Mouse (Mus musculus): ENCODE measurements around the gene Trio. TPM values are rescaled to one million over a fixed set of nuclear protein-coding genes. Genes with fewer than 3 reads are reported as not detected.

The Trio gene
- polyA plus RNA-seq (2015; fragmentation: Nextera tagmentation; extraction: Ambion mirVana), result 16.2 and 18.5 TPM in 2 replicates

DNA sequence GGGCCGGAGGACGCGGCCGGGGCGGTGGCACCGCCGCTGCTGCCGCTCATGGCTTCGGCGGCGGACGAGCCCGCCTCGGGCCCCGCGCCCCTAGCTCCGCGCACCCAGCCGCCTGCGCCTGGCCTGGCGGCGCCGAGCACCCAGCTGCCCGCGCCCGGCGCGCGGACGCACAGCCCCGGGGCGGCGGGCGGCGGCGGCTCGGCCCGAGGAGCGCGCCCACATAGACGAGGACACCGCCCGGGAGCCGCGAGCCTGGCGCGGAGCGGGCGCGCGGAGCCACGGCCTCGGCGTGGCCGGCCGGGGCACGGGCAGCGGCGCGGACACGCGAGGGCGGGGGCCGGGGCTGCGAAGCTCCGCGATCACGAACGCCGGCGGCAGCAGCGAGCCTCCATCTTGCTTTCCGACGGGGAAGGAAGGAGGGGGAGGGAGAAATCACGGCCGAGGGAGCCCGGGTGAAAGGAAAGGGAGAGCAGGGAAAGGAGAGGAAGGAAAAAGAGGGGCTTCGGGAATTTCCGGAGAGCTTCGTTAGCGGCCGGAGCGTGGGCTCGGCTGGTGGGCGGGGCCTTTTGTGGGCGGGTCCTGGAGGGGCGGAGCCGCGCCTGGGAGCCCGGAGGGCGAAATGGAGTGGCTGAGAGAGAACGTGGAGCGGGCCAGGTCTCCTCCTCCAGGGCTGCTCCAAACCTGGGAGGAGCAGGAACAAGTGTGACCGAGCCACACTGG is at the start of gene Trio:
Gene Trio, minus strand, starts transcription at position 402 of the 720 bp plus-strand sequence.
- H3K27me3 ChIP-seq, result no peaks in the 10 kb centered on the region
- H3K4me1 ChIP-seq (replicated peaks), result peaks cover 40% of the 10 kb centered on the region
- H3K9ac ChIP-seq, result peak within 1 kb of the TSS; percentile 98
- H3K4me2 ChIP-seq, result peak within 1 kb of the TSS; percentile 90
- H3K27ac ChIP-seq, result peak within 1 kb of the TSS; percentile 98
- no peaks in the 10 kb centered on the region for H3K36me3 ChIP-seq
- H3K9me3 ChIP-seq (replicated peaks), result no peaks in the 10 kb centered on the region
- H3K4me3 ChIP-seq, result peak within 1 kb of the TSS; percentile 97
- under 1% methylated on average over 75 of the region's 94 CpGs for WGBS
- peak; percentile 96 for ATAC-seq (replicated peaks; ENCODE audit: insufficient number of reproducible peaks, insufficient read depth, low FRiP score, low read depth)

DNA sequence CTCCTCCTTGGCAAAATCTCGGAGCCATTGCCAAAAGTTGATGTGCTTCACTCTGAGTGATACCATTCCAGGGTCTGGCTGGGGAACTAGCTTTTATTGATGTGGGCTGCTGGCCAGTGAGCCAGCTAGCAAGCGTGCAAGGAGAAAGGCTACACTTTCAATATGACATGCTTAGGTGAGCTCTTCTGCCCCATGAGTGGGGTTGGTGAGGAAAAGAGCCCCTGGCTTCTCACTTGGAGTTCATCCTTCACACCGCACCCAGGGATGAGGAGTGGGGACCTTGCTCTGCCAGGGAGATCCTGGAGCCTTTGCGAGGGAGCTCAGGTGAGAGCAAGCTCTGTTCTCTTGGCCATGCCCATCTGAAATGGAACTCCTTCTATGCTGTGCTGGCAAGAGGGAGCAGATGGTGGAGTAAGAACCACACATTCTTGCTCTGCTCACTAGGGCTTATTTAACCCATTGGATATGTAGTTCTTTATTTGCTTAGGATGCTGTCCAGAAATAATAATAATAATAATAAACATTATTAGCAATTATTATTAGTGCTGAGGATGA is 48.8 kb upstream of the Trio start:
- H3K9ac ChIP-seq, result no peak overlapping the region
- H3K4me3 ChIP-seq, result no peak overlapping the region
- no peak overlapping the region for H3K4me2 ChIP-seq
- no peaks in the 10 kb centered on the region for H3K27me3 ChIP-seq
- H3K4me1 ChIP-seq (replicated peaks), result peaks cover 3% of the 10 kb centered on the region; the same call in 1 of the 2 replicates
- ATAC-seq (replicated peaks; ENCODE audit: insufficient number of reproducible peaks, insufficient read depth, low FRiP score, low read depth), result no peak
- no peak overlapping the region for H3K27ac ChIP-seq
- 74% methylated on average over 4 of the region's 4 CpGs for WGBS
- H3K9me3 ChIP-seq (replicated peaks), result no peaks in the 10 kb centered on the region
- no peaks in the 10 kb centered on the region for H3K36me3 ChIP-seq

DNA sequence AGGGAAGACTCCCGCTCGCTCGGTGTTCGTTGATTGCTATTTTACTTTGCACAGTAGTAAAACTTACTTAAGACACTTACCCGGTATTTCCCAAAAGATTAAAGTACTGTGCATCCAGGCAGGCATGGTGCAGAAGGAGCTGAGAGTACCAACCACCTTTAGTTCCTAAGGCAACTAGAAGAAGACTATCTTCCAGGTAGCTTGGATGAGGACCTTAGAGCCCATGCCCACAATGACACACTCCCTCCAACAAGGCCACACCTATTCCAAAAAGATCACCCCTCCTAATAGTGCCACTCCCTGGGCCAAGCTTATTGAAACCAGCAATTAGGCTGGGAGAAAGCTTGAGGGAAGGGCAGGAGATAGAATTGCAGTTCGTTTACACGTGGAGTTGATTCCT is 46.0 kb upstream of the Trio start:
- 43% methylated on average over 7 of the region's 7 CpGs for WGBS
- no peak for ATAC-seq (replicated peaks; ENCODE audit: insufficient number of reproducible peaks, insufficient read depth, low FRiP score, low read depth)
- Histone ChIP-seq H3K27ac (no peak overlapping the region), H3K9me3 (replicated peaks) (no peaks in the 10 kb centered on the region), H3K4me1 (replicated peaks) (peaks cover 3% of the 10 kb centered on the region; the same call in 1 of the 2 replicates), H3K4me2 (no peak overlapping the region), H3K36me3 (no peaks in the 10 kb centered on the region), H3K9ac (no peak overlapping the region), H3K4me3 (no peak overlapping the region), H3K27me3 (no peaks in the 10 kb centered on the region)

DNA sequence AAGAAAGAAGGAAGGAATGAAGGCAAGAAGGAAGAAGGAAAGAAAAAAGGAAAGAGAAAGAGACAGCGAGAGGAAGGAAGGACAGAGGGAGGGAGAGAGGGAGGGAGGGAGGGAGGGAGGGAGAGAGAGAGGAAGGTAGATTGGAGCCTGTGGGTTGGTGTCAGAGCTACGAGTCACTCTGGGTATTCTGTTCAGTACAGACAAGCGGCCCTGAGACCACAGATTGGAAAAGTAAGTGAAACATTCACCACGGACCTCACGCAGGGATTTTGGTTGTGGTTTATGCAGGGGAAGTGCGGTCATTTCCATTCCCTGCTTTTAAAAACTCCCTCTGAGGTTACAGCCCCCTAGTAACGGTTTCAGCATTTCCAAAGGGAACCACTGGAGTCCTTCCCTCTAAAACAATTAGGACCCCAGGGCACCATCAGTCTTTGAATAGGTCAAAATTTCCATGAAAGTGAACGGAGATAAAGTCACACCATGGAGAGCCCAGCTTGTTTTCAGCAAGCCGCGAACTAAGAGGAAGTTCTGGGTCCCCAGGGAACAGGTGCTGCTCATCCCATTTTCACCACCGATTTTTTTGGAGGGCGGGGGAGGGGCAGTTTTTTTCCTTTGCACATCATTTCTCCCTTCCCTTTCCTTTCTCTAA is 45.2 kb upstream of the Trio start:
- Histone ChIP-seq H3K27me3 (no peaks in the 10 kb centered on the region), H3K4me3 (peak overlapping the region; percentile 29), H3K4me2 (peak overlapping the region; percentile 53), H3K9me3 (replicated peaks) (no peaks in the 10 kb centered on the region), H3K27ac (no peak overlapping the region), H3K36me3 (no peaks in the 10 kb centered on the region), H3K4me1 (replicated peaks) (peaks cover 3% of the 10 kb centered on the region; the same call in 1 of the 2 replicates), H3K9ac (no peak overlapping the region)
- ATAC-seq (replicated peaks; ENCODE audit: insufficient number of reproducible peaks, insufficient read depth, low FRiP score, low read depth), result no peak
- 5% methylated on average over 12 of the region's 12 CpGs for WGBS

DNA sequence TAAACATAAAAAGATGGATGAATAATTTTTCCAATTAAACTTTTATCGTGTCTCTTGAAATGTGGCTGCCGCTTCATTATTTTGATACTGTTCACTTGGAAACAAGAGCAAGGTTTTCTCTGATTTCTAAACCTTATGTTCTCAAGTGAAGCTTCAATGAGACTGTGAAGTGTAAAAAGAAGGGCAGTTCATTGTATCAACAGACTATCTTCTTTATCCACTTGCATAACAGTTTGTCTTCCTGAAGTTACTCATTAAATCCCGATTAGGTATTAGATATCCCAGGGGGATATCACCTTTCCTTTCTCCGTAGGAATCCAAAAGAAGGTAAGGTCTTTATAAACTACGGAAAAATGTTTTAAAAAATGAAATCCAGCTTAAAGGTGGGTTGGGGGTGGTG is 44.6 kb upstream of the Trio start:
- 67% methylated on average over 5 of the region's 5 CpGs for WGBS
- H3K4me2 ChIP-seq, result peak overlapping the region; percentile 53; the same call in 1 of the 2 replicates
- no peaks in the 10 kb centered on the region for H3K36me3 ChIP-seq
- H3K27ac ChIP-seq, result no peak overlapping the region
- no peak overlapping the region for H3K4me3 ChIP-seq
- peaks cover 3% of the 10 kb centered on the region; the same call in 1 of the 2 replicates for H3K4me1 ChIP-seq (replicated peaks)
- no peak overlapping the region for H3K9ac ChIP-seq
- H3K27me3 ChIP-seq, result no peaks in the 10 kb centered on the region
- H3K9me3 ChIP-seq (replicated peaks), result no peaks in the 10 kb centered on the region
- no peak for ATAC-seq (replicated peaks; ENCODE audit: insufficient number of reproducible peaks, insufficient read depth, low FRiP score, low read depth)

DNA sequence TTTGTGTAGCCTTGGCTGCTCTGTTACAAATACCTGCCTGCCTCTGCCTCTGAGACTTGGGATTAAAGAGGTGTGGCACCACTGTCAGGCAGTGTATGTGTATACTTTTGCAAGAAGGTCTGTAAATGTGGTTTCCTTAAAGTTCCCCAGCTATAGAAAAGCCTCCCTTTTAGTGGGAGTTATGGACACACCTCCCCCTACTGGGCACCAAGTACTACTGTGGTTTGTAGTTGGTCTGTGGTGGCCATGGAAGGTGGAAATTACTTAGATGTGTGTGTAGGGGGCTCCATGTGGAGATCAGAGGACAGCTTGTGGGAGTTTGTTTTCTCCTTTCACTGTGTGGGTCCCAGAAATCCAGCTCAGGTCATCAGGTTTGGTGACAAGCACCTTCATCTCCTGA is 41.7 kb upstream of the Trio start:
- no peak overlapping the region for H3K4me2 ChIP-seq
- no peak; the same call in 1 of the 2 replicates for ATAC-seq (replicated peaks; ENCODE audit: insufficient number of reproducible peaks, insufficient read depth, low FRiP score, low read depth)
- no peak overlapping the region for H3K9ac ChIP-seq
- H3K27ac ChIP-seq, result no peak overlapping the region
- H3K4me3 ChIP-seq, result no peak overlapping the region
- peaks cover 3% of the 10 kb centered on the region; the same call in 1 of the 2 replicates for H3K4me1 ChIP-seq (replicated peaks)
- no peaks in the 10 kb centered on the region for H3K36me3 ChIP-seq
- no peaks in the 10 kb centered on the region for H3K9me3 ChIP-seq (replicated peaks)
- no peaks in the 10 kb centered on the region for H3K27me3 ChIP-seq

DNA sequence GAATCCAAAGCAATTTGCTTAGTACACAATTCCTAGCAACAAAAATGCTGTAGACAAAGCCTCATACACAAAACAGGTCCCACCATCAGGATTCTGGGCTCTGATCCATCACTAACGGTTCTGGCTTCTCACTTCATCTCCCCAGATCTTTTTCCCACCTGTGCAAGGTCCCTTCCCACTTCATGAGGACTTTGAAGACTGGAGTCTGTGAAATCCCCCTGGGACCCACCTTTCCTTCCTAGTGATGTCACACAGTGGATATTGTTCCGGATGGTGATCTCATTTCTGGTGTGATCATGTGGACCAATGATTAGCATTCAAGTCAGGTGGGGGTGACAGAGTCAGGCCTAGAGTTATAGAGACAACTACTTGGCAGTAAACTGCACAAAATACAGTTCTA is 40.8 kb upstream of the Trio start:
- no peak for ATAC-seq (replicated peaks; ENCODE audit: insufficient number of reproducible peaks, insufficient read depth, low FRiP score, low read depth)
- WGBS, result 72% methylated on average over 2 of the region's 2 CpGs

DNA sequence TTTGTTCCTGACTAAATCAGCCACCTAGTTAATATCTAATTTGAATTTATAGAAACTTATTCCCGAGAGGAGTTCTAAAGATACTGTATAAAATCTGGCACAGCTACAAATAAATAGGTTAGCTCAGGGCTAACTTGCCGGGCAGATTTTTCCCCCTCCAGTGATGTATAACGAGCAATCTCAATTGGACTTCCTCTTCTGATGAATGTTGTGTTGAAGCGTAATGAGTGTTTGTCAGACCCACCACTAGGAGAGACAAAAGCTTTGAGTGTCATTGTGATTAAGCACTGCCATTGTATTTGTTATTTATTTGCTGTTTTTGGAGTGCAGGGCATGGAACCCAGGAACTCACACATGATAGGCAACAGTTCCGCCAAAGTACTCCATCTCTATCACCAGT is 39.9 kb upstream of the Trio start:
- 60% methylated on average over 5 of the region's 5 CpGs for WGBS
- Histone ChIP-seq H3K4me2 (no peak overlapping the region), H3K4me1 (replicated peaks) (no peaks in the 10 kb centered on the region), H3K27ac (no peak overlapping the region), H3K27me3 (no peaks in the 10 kb centered on the region), H3K9me3 (replicated peaks) (no peaks in the 10 kb centered on the region), H3K9ac (no peak overlapping the region), H3K36me3 (no peaks in the 10 kb centered on the region), H3K4me3 (no peak overlapping the region)
- no peak for ATAC-seq (replicated peaks; ENCODE audit: insufficient number of reproducible peaks, insufficient read depth, low FRiP score, low read depth)

More for the DNA sequence above, 40.8 kb upstream of the Trio start:
- no peaks in the 10 kb centered on the region for H3K36me3 ChIP-seq
- H3K9ac ChIP-seq, result no peak overlapping the region
- no peak overlapping the region for H3K4me3 ChIP-seq
- peaks cover 3% of the 10 kb centered on the region; the same call in 1 of the 2 replicates for H3K4me1 ChIP-seq (replicated peaks)
- no peak overlapping the region for H3K27ac ChIP-seq
- no peak overlapping the region for H3K4me2 ChIP-seq
- no peaks in the 10 kb centered on the region for H3K27me3 ChIP-seq
- no peaks in the 10 kb centered on the region for H3K9me3 ChIP-seq (replicated peaks)

DNA sequence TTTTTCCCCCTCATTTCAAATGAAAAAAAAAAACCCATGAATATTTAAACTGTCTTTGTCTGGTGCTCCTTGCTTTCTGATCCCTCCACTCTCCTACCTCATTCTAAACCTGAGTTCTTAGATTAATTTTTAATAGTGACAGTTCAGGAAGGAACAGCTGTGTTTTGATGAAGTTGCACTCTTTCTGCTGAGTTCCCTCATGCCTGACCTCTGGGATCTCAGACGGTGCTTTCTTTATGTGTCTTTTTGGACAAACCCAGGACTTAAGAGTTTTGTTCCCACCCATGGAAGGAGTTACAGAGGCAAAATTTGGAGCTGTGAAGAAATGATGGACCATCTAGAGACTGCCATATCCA is 39.1 kb upstream of the Trio start:
- H3K4me2 ChIP-seq, result no peak overlapping the region
- no peaks in the 10 kb centered on the region for H3K36me3 ChIP-seq
- H3K4me1 ChIP-seq (replicated peaks), result no peaks in the 10 kb centered on the region
- no peak overlapping the region for H3K27ac ChIP-seq
- no peak for ATAC-seq (replicated peaks; ENCODE audit: insufficient number of reproducible peaks, insufficient read depth, low FRiP score, low read depth)
- no peaks in the 10 kb centered on the region for H3K27me3 ChIP-seq
- H3K9ac ChIP-seq, result no peak overlapping the region
- 68% methylated on average over 1 of the region's 1 CpGs for WGBS
- H3K9me3 ChIP-seq (replicated peaks), result no peaks in the 10 kb centered on the region
- no peak overlapping the region for H3K4me3 ChIP-seq

DNA sequence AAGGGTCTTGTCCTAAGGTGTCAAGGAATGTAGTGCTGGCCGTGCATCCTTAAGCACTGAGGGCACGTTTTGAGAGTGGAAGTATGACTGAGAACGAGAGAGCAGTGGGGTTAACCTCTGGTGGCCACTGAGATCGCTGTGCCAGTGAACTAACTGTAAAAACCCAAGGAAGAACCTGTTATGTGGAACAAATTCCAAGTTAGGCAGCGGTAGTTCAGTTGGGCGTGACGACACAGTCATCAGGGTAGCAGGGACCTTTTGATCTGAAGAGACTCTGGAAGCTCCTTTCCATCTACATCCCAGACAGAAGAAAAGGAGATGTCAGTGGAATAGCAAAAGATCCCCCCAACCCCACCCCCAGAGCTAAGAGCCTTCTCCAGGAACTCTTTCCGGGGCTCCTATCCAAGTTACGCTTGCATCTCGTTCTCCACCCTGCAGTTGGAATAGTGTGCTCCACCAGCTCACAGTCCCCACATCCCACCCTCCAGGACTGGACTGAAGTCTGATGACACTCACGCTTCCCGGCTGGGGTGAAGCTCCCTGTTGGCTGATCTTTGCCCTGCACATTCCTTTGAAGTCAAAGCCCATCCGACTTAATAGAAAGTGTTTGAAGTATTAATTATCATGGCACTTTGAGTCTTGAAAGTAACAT is 38.6 kb upstream of the Trio start:
- no peak overlapping the region for H3K9ac ChIP-seq
- no peak overlapping the region for H3K4me3 ChIP-seq
- H3K27ac ChIP-seq, result no peak overlapping the region
- WGBS, result 78% methylated on average over 13 of the region's 13 CpGs
- no peaks in the 10 kb centered on the region for H3K36me3 ChIP-seq
- no peaks in the 10 kb centered on the region for H3K27me3 ChIP-seq
- H3K9me3 ChIP-seq (replicated peaks), result no peaks in the 10 kb centered on the region
- H3K4me1 ChIP-seq (replicated peaks), result no peaks in the 10 kb centered on the region
- no peak overlapping the region for H3K4me2 ChIP-seq
- no peak for ATAC-seq (replicated peaks; ENCODE audit: insufficient number of reproducible peaks, insufficient read depth, low FRiP score, low read depth)

DNA sequence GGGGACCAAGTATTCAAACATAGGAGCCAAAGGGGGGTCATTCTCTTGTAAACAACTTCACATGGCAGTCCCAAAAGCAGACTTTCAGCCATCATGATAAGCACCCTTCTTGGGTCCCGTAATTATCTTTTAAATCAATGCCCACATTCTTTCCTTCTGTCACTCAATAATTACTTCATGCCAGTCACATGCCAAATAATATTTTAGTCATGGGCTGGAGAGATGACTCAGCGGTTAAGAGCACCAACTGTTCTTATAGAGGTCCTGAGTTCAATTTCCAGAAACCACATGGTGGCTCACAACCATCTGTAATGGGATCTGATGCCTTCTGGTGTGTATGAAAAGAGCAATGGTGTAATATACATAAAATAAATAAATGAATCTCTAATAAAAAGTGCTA is 37.8 kb upstream of the Trio start:
- no peaks in the 10 kb centered on the region for H3K36me3 ChIP-seq
- H3K4me3 ChIP-seq, result no peak overlapping the region
- H3K27me3 ChIP-seq, result no peaks in the 10 kb centered on the region
- no peak overlapping the region for H3K4me2 ChIP-seq
- ATAC-seq (replicated peaks; ENCODE audit: insufficient number of reproducible peaks, insufficient read depth, low FRiP score, low read depth), result no peak
- no peak overlapping the region for H3K9ac ChIP-seq
- no peaks in the 10 kb centered on the region for H3K4me1 ChIP-seq (replicated peaks)
- H3K27ac ChIP-seq, result no peak overlapping the region
- H3K9me3 ChIP-seq (replicated peaks), result no peaks in the 10 kb centered on the region
- WGBS, result 85% methylated on average over 2 of the region's 2 CpGs
